Mouse (Mus musculus): ENCODE measurements at regions not wholly inside any gene's neighbourhood (a gene's known extent, or its start where the extent isn't known, plus 50 kb on each side); places are given as distances from the start of the nearest gene placed in this dataset.

DNA sequence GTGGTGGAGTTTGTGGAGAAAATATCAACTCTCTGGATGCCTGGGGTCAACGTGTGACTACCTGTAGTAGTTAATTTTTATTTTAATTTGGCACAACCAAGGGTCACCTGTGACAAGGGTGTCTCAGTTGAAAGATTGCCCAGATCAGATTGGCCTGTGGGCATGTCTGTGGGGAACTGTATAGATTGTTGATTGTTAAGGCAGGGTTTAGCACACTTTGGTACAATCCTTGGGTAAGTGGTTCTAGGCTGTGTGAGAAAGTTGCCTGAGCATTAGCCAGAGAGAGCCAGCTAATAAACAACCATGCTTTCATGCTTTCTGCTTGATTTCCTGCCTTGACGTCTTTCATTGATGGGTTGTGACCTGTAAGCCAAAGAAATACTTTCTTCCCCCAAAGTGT is 229.3 kb downstream of the Tex36 start:
- WGBS (ENCODE audit: insufficient replicate concordance) = 42% methylated on average over 2 of the region's 2 CpGs
- H3K9me3 ChIP-seq (replicated peaks; ENCODE audit: control insufficient read depth, low read length) = no peaks in the 10 kb centered on the region
- no peak overlapping the region for H3K27ac ChIP-seq (ENCODE audit: low read length)
- H3K4me1 ChIP-seq (ENCODE audit: control insufficient read depth, low read depth, low read length) = no peaks in the 10 kb centered on the region
- no peaks in the 10 kb centered on the region for H3K36me3 ChIP-seq (ENCODE audit: control insufficient read depth, insufficient read depth)
- H3K27me3 ChIP-seq (ENCODE audit: control insufficient read depth, insufficient read depth, low read depth, low read length) = no peaks in the 10 kb centered on the region; the same call in 1 of the 2 replicates
- no peak overlapping the region for H3K4me3 ChIP-seq (ENCODE audit: low read depth, low read length)
- no peak overlapping the region for H3K4me2 ChIP-seq (ENCODE audit: low read depth, low read length)
- no peak for ATAC-seq (ENCODE audit: low read depth)
- no peak overlapping the region for H3K9ac ChIP-seq (ENCODE audit: low read depth, low read length)

DNA sequence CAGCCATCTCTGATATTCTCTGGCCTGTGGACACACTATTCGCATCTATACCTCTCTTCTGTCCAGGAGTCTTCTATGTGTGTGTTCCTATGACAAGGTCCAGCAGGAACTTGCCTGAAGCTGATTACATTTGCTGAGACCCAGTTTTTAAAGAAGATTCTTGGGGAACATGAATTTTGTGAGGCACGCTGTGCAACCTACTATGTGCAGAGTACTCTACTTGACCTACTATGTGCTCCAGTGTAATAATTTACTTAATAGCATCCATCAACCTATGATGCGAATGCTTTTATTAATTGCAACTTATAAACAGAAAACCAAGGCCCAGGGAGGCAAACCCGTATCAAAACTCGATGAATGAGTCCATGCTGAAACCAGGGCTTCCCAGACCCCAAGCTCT is 231.4 kb downstream of the Tex36 start:
- no peak overlapping the region for H3K9ac ChIP-seq (ENCODE audit: low read depth, low read length)
- no peak overlapping the region for H3K4me3 ChIP-seq (ENCODE audit: low read depth, low read length)
- H3K36me3 ChIP-seq (ENCODE audit: control insufficient read depth, insufficient read depth) = no peaks in the 10 kb centered on the region
- no peaks in the 10 kb centered on the region for H3K4me1 ChIP-seq (ENCODE audit: control insufficient read depth, low read depth, low read length)
- H3K27me3 ChIP-seq (ENCODE audit: control insufficient read depth, insufficient read depth, low read depth, low read length) = no peaks in the 10 kb centered on the region; the same call in 1 of the 2 replicates
- no peaks in the 10 kb centered on the region for H3K9me3 ChIP-seq (replicated peaks; ENCODE audit: control insufficient read depth, low read length)
- WGBS (ENCODE audit: insufficient replicate concordance) = 66% methylated on average over 5 of the region's 5 CpGs
- no peak overlapping the region for H3K4me2 ChIP-seq (ENCODE audit: low read depth, low read length)
- no peak for ATAC-seq (ENCODE audit: low read depth)
- no peak overlapping the region for H3K27ac ChIP-seq (ENCODE audit: low read length)

DNA sequence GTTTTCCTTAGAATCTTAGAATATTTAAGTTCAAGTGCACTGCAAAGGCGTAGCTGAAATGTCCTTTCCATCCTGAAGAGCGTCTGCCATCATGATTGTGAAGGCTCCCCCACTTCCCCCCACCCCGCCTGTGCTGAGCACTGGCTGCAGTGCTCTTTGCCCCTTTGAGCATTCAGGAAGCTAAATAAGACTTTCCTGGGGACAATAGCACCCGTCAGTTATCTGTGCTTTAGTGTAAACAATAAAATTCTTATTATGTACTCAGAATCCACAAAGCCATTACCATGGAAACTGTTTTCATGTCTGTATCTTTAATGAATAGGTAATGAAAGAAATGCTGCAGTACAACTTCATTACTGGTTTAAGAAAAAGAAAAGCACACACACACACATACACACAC is 237.4 kb downstream of the Tex36 start:
- ATAC-seq (ENCODE audit: low read depth) = no peak
- H3K36me3 ChIP-seq (ENCODE audit: control insufficient read depth, insufficient read depth) = no peaks in the 10 kb centered on the region
- WGBS (ENCODE audit: insufficient replicate concordance) = 27% methylated on average over 4 of the region's 4 CpGs
- H3K4me2 ChIP-seq (ENCODE audit: low read depth, low read length) = no peak overlapping the region
- H3K9me3 ChIP-seq (replicated peaks; ENCODE audit: control insufficient read depth, low read length) = no peaks in the 10 kb centered on the region
- no peak overlapping the region for H3K9ac ChIP-seq (ENCODE audit: low read depth, low read length)
- no peaks in the 10 kb centered on the region for H3K4me1 ChIP-seq (ENCODE audit: control insufficient read depth, low read depth, low read length)
- no peaks in the 10 kb centered on the region for H3K27me3 ChIP-seq (ENCODE audit: control insufficient read depth, insufficient read depth, low read depth, low read length)
- no peak overlapping the region for H3K4me3 ChIP-seq (ENCODE audit: low read depth, low read length)
- no peak overlapping the region for H3K27ac ChIP-seq (ENCODE audit: low read length)

DNA sequence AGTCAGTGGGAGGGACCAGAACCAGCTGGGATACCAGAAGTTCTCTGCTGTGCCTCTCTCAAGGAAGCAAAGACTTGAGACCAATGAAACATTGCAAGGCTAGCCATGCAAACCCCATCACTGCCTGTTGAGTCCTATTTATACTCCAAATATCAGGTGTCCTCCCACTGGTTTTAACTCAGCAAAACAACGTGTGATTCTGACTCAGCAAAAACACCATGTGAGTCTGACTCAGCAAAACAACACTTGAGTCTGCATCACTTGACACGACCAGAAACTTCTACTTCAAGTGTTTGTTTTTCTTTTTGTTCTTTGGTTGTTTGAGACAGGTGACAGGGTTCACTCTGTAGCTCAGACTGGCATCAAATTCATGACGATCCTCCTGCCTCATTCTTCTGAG is 204.6 kb upstream of the Ctbp2 start:
- Histone ChIP-seq H3K9ac (ENCODE audit: low read depth, low read length) (no peak overlapping the region), H3K27me3 (ENCODE audit: control insufficient read depth, insufficient read depth, low read depth, low read length) (no peaks in the 10 kb centered on the region), H3K36me3 (ENCODE audit: control insufficient read depth, insufficient read depth) (no peaks in the 10 kb centered on the region), H3K4me1 (ENCODE audit: control insufficient read depth, low read depth, low read length) (no peaks in the 10 kb centered on the region), H3K9me3 (replicated peaks; ENCODE audit: control insufficient read depth, low read length) (no peaks in the 10 kb centered on the region), H3K4me2 (ENCODE audit: low read depth, low read length) (no peak overlapping the region), H3K4me3 (ENCODE audit: low read depth, low read length) (no peak overlapping the region), H3K27ac (ENCODE audit: low read length) (no peak overlapping the region)
- WGBS (ENCODE audit: insufficient replicate concordance) = 42% methylated on average over 3 of the region's 3 CpGs
- no peak for ATAC-seq (ENCODE audit: low read depth)

DNA sequence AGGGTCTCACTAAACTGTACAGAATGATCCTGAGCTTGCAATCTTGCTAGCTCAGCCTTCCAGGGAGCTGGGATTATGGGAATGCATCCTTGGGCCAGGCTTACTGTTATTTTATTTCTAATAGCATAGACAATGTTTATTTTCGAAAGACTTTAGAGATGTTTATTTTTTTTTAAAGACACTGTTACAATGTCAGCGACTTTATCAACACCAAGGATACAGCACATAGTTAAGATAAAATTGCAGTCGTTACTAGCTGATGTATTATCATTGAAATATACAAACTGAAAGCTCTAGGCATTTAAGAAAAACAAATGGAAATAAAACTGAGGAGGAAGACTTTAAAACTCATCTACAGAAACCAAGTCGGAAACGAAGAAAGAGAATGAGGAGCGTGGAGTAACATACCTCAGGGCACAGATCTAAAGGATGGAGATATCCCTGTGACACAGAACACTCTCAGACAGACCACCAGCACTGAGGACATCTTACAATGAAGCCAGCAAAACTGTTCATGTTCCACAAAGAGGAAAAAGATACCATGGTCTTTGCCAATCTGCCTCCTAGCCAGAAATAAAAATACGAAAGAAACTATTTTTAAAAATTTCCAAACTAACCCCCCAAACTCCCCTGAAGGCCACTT is 201.5 kb upstream of the Ctbp2 start:
- no peak for ATAC-seq (ENCODE audit: low read depth)
- Histone ChIP-seq H3K9me3 (replicated peaks; ENCODE audit: control insufficient read depth, low read length) (no peaks in the 10 kb centered on the region), H3K36me3 (ENCODE audit: control insufficient read depth, insufficient read depth) (no peaks in the 10 kb centered on the region), H3K4me2 (ENCODE audit: low read depth, low read length) (no peak overlapping the region), H3K4me3 (ENCODE audit: low read depth, low read length) (no peak overlapping the region), H3K9ac (ENCODE audit: low read depth, low read length) (no peak overlapping the region), H3K27ac (ENCODE audit: low read length) (no peak overlapping the region), H3K27me3 (ENCODE audit: control insufficient read depth, insufficient read depth, low read depth, low read length) (no peaks in the 10 kb centered on the region), H3K4me1 (ENCODE audit: control insufficient read depth, low read depth, low read length) (no peaks in the 10 kb centered on the region)
- 65% methylated on average over 7 of the region's 7 CpGs for WGBS (ENCODE audit: insufficient replicate concordance)

DNA sequence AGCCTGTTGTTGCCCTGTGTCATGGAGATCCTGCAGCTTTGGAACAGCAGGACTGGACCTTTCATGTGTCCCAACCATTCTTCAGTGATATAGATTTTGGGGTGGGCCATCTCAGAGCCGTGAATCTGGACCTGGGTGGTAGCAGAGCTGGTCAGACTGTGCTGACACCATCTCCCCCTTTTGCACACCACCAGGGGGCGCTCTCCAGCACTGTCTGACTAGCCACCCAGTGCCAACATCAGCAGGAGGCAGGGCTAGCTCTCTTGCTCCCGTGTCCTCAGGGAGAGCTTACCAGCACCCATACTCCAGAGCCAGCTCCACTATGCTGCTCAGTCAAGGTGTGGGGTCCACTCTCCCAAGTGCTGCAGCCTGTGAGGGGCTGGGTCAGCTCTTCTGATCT is 199.8 kb upstream of the Ctbp2 start:
- Histone ChIP-seq H3K36me3 (ENCODE audit: control insufficient read depth, insufficient read depth) (no peaks in the 10 kb centered on the region), H3K27ac (ENCODE audit: low read length) (no peak overlapping the region), H3K9ac (ENCODE audit: low read depth, low read length) (no peak overlapping the region), H3K4me3 (ENCODE audit: low read depth, low read length) (no peak overlapping the region), H3K4me2 (ENCODE audit: low read depth, low read length) (no peak overlapping the region), H3K9me3 (replicated peaks; ENCODE audit: control insufficient read depth, low read length) (no peaks in the 10 kb centered on the region), H3K27me3 (ENCODE audit: control insufficient read depth, insufficient read depth, low read depth, low read length) (no peaks in the 10 kb centered on the region), H3K4me1 (ENCODE audit: control insufficient read depth, low read depth, low read length) (no peaks in the 10 kb centered on the region)
- no peak for ATAC-seq (ENCODE audit: low read depth)
- WGBS (ENCODE audit: insufficient replicate concordance) = 53% methylated on average over 2 of the region's 3 CpGs

DNA sequence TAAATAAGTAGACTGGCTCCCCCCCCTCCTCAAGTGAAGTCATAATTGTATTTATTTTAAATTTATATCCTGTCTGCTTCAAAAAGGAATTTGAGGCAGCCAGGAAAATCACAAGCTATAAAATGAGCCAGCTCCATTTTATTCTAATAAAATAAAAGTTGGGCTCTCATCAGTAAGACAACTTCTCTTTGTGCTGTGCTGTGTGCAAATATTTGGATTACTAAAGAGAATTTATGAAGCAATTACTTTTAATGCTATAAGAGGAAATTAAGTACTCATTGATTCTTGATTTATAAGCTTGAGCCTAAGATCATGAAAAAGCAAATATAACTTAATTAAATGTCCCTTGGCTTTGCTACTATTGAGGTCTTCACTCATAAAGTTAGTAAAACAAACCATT is 193.4 kb upstream of the Ctbp2 start:
- ATAC-seq (ENCODE audit: low read depth) = no peak
- H3K36me3 ChIP-seq (ENCODE audit: control insufficient read depth, insufficient read depth) = no peaks in the 10 kb centered on the region
- no peak overlapping the region for H3K27ac ChIP-seq (ENCODE audit: low read length)
- no peaks in the 10 kb centered on the region for H3K27me3 ChIP-seq (ENCODE audit: control insufficient read depth, insufficient read depth, low read depth, low read length)
- H3K4me3 ChIP-seq (ENCODE audit: low read depth, low read length) = no peak overlapping the region
- H3K9ac ChIP-seq (ENCODE audit: low read depth, low read length) = no peak overlapping the region
- no peak overlapping the region for H3K4me2 ChIP-seq (ENCODE audit: low read depth, low read length)
- H3K4me1 ChIP-seq (ENCODE audit: control insufficient read depth, low read depth, low read length) = no peaks in the 10 kb centered on the region
- no peaks in the 10 kb centered on the region for H3K9me3 ChIP-seq (replicated peaks; ENCODE audit: control insufficient read depth, low read length)

DNA sequence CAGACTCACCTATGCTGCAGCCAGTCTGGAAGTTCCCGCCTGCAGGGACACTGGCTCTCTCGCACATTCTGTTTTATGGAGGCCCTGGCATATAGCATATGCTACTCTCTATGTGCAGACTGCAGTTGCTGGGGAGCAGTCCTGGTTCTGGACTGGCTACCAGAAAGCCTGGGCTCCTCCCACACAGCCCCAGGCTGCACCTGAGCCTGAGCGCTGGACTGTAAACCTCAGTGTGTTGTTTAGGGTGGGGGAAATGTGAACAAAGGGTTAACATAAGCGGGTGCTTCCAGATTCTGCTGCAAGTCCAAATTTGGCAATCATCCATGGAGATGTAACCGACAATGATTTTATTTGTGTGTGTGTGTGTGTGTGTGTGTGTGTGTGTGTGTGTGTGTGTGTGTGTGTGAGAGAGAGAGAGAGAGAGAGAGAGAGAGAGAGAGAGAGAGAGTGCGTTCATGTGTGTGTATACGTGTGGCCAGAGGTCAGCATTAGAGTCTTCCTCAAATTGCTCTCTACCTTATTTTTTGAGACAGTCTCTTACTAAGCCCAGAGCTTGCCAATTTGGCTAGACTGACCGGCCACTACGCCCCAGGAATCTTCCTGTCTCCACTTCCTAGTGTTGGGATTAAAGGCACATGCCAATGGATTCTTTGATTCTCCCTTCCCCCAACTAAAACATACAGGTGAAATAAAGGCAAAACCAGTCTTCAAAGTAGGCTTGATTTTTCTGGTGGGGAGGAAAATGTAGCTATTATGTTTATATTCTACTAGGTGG is 192.7 kb upstream of the Ctbp2 start:
- ATAC-seq (ENCODE audit: low read depth) = no peak
- no peaks in the 10 kb centered on the region for H3K4me1 ChIP-seq (ENCODE audit: control insufficient read depth, low read depth, low read length)
- H3K9ac ChIP-seq (ENCODE audit: low read depth, low read length) = no peak overlapping the region
- H3K27ac ChIP-seq (ENCODE audit: low read length) = no peak overlapping the region
- no peak overlapping the region for H3K4me2 ChIP-seq (ENCODE audit: low read depth, low read length)
- no peaks in the 10 kb centered on the region for H3K27me3 ChIP-seq (ENCODE audit: control insufficient read depth, insufficient read depth, low read depth, low read length)
- H3K36me3 ChIP-seq (ENCODE audit: control insufficient read depth, insufficient read depth) = no peaks in the 10 kb centered on the region
- no peaks in the 10 kb centered on the region for H3K9me3 ChIP-seq (replicated peaks; ENCODE audit: control insufficient read depth, low read length)
- WGBS (ENCODE audit: insufficient replicate concordance) = 64% methylated on average over 9 of the region's 9 CpGs
- no peak overlapping the region for H3K4me3 ChIP-seq (ENCODE audit: low read depth, low read length)

DNA sequence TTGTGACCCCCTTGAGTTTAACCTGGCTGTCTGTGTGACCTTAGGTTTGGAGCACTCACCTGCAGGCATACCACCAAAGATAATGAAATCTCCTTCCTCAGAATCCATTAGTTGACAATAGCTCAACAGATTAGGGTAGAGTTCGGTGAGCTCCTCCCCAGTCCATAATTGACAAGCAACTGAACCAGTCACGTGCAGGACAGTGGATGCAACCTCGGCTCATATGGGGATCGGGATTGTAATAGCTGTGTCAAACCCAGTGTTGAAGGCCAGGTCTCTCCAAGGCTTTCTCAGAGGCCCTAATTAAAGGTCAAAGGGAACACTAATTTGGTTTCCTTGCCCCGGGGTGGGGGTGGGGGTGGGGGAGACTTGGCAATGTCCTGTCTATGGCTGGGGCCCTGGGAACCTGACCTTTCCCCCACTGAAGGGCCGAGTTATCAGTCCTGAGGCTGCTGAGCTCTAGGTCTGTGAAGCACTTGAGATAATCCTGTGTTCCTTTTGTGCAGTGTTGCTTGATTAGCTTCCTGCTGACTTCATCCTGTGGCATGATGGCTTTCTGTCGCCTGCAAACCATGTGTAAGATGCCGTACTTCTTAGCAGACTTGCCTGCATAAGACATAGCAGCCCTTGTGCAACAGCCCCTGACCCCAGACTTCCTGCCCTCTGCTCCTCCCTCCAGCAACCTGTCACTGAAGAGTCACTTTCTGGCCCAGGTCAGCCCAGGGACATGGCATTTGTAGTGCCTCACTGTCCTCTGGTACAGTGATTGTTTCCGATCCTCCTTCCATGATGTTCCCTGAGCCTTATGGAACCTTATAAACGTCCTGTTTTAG is 191.3 kb upstream of the Ctbp2 start:
- Histone ChIP-seq H3K27me3 (ENCODE audit: control insufficient read depth, insufficient read depth, low read depth, low read length) (no peaks in the 10 kb centered on the region), H3K4me3 (ENCODE audit: low read depth, low read length) (no peak overlapping the region), H3K4me1 (ENCODE audit: control insufficient read depth, low read depth, low read length) (no peaks in the 10 kb centered on the region), H3K9me3 (replicated peaks; ENCODE audit: control insufficient read depth, low read length) (no peaks in the 10 kb centered on the region), H3K4me2 (ENCODE audit: low read depth, low read length) (no peak overlapping the region), H3K9ac (ENCODE audit: low read depth, low read length) (no peak overlapping the region), H3K36me3 (ENCODE audit: control insufficient read depth, insufficient read depth) (no peaks in the 10 kb centered on the region), H3K27ac (ENCODE audit: low read length) (no peak overlapping the region)
- peak; percentile 54 for ATAC-seq (ENCODE audit: low read depth)
- WGBS (ENCODE audit: insufficient replicate concordance) = 36% methylated on average over 10 of the region's 10 CpGs
